Mouse (Mus musculus) heart, adult 2 months (tissue): Measurements from ENCODE around the gene Rasgef1b.

Experiments
- CTCF ChIP-seq: fragments of 200-600 bp; IDR thresholded peaks from 2 replicates; pipeline ENCODE4 v1.8.1; 2022; ENCODE audit warnings: antibody characterized with exemption, mild to moderate bottlenecking, moderate library complexity
- EP300 ChIP-seq: fragments of 200-500 bp; IDR thresholded peaks from 2 replicates; pipeline ENCODE4 v1.6.1; 2011; ENCODE audit warnings: low read depth, low read length, control low read depth; ENCODE audit not compliant: insufficient read depth

GRCm38 (mm10) chr5:99286024-99286423 lies 442.8 kb downstream of the Rasgef1b start:
- no peak for TF ChIP-seq CTCF
- no peak for TF ChIP-seq EP300
